Mouse (Mus musculus) myocyte (in vitro differentiated cells): ENCODE results near the gene Olfr172. TPM values are rescaled to one million over a fixed set of nuclear protein-coding genes. Genes with fewer than 3 reads are reported as not detected.

ENCODE experiments used
- H3K27me3 ChIP-seq: one replicate; pipeline ENCODE4 v1.6.1; 2011; ENCODE audit not compliant: control insufficient read depth, insufficient read depth, insufficient read length
- H3K36me3 ChIP-seq: one replicate; pipeline ENCODE4 v1.6.1; 2011; ENCODE audit not compliant: control insufficient read depth, insufficient read depth
- H3K4me2 ChIP-seq: one replicate; pipeline ENCODE4 v1.6.1; 2011; ENCODE audit warnings: low read depth, control low read depth
- H3K4me3 ChIP-seq: one replicate; pipeline ENCODE4 v1.5.1; 2011; ENCODE audit warnings: mild to moderate bottlenecking, control low read depth, moderate library complexity
- H3K79me2 ChIP-seq: one replicate; pipeline ENCODE4 v1.6.1; 2011; ENCODE audit not compliant: control insufficient read depth, insufficient read depth
- H3ac ChIP-seq: one replicate; pipeline ENCODE4 v1.6.1; 2011; ENCODE audit not compliant: control insufficient read depth, insufficient read length
- E2F4 ChIP-seq: IDR thresholded peaks from one replicate; pipeline ENCODE4 v1.6.1; 2011; ENCODE audit warnings: mild to moderate bottlenecking, control low read depth, moderate library complexity; ENCODE audit not compliant: insufficient read depth
- MYOD1 ChIP-seq, 3 experiments: IDR thresholded peaks; one replicate each; pipeline ENCODE4 v1.6.1; 2011; ENCODE audit warnings: control low read depth in 2 of 3, low read depth in 2 of 3, mild to moderate bottlenecking in 2 of 3, moderate library complexity in 1 of 3; ENCODE audit not compliant: insufficient read length in 2 of 3, control insufficient read depth in 1 of 3
- MYOG ChIP-seq, 3 experiments: IDR thresholded peaks; one replicate each; pipeline ENCODE4 v1.6.1; 2011; ENCODE audit warnings: control low read depth in 2 of 3, low read depth in 2 of 3, mild to moderate bottlenecking in 2 of 3; ENCODE audit not compliant: insufficient read length in 2 of 3, control insufficient read depth in 1 of 3, insufficient read depth in 1 of 3
- POLR2AphosphoS2 ChIP-seq: IDR thresholded peaks from one replicate; pipeline ENCODE4 v1.6.1; 2011; ENCODE audit warnings: low read depth, control low read depth; ENCODE audit not compliant: insufficient read length
- SRF ChIP-seq: IDR thresholded peaks from one replicate; pipeline ENCODE4 v1.6.1; 2011; ENCODE audit warnings: low read depth; ENCODE audit not compliant: control insufficient read depth, insufficient read length
- TCF12 ChIP-seq: IDR thresholded peaks from one replicate; pipeline ENCODE4 v1.6.1; 2011; ENCODE audit warnings: mild to moderate bottlenecking, control low read depth; ENCODE audit not compliant: poor library complexity, insufficient read depth, severe bottlenecking
- TCF3 ChIP-seq: IDR thresholded peaks from one replicate; pipeline ENCODE4 v1.6.1; 2011; ENCODE audit warnings: low read depth, control low read depth; ENCODE audit not compliant: insufficient read length
- USF1 ChIP-seq: IDR thresholded peaks from one replicate; pipeline ENCODE4 v1.6.1; 2011; ENCODE audit warnings: low read depth, mild to moderate bottlenecking, control low read depth, moderate library complexity
- polyA plus RNA-seq: library from polyadenylated mRNA; unstranded; fragments of >200 nt; fragmentation: generic; extraction: Trizol; gene quantifications from one replicate; pipeline ENCODE4 v1.2.1, GENCODE M21; 2012; ENCODE audit warnings: missing spikeins

The Olfr172 gene
- polyA plus RNA-seq, 1 experiment = not detected

GRCm38 (mm10) chr16:58713128-58713527 lies 49.8 kb downstream of the Olfr172 start:
- TF ChIP-seq TCF3 (no peak), MYOG (IDR thresholded peaks at IDR 0.05; ENCODE audit: control insufficient read depth in 1 of 3, insufficient read depth in 1 of 3, insufficient read length in 2 of 3, low read depth in 2 of 3) (no peak), USF1 (no peak), TCF12 (no peak)
- Histone ChIP-seq H3K36me3 (no peaks in the 10 kb centered on the region), H3K27me3 (no peaks in the 10 kb centered on the region), H3K4me3 (no peak overlapping the region), H3ac (no peak overlapping the region), H3K4me2 (no peak overlapping the region), H3K79me2 (no peaks in the 10 kb centered on the region)

DNA sequence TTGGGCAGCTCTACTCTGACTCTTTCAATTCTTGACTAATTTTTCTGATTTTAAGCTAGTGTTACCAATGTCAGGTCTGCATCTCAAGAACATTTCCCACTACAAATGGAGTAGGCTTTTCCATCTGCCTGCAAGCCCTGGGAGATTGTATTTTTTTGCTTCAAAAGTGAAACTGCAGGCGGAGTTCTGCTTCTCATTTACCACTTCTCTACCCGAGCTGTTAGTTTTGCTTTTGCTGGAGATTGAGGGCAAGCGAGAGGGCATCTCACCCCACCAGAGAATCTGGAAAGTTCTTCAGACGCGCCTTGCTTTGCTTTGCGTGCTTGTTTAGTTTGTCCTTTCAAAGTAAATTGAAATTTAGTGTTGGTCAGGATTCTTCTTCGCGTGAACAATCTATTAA lies 50.8 kb downstream of the Olfr172 start:
- H3K4me2 ChIP-seq = peak overlapping the region; percentile 59
- H3K36me3 ChIP-seq = no peaks in the 10 kb centered on the region
- H3K4me3 ChIP-seq = no peak overlapping the region
- no peaks in the 10 kb centered on the region for H3K79me2 ChIP-seq
- TF ChIP-seq E2F4 = no peak
- TF ChIP-seq SRF = no peak
- TF ChIP-seq POLR2AphosphoS2 = no peak
- TF ChIP-seq MYOD1 (IDR thresholded peaks at IDR 0.05; ENCODE audit: control insufficient read depth in 1 of 3, insufficient read length in 2 of 3, low read depth in 2 of 3) = no peak
- no peaks in the 10 kb centered on the region for H3K27me3 ChIP-seq
- no peak overlapping the region for H3ac ChIP-seq

Other genes starting within 250 kb of the Olfr172 start
- 0.18 TPM for gene St3gal6, start 238.9 kb downstream of the Olfr172 start, polyA plus RNA-seq
- gene Gm813, start 146.2 kb downstream of the Olfr172 start, polyA plus RNA-seq = not detected
- gene E330017A01Rik, start 124.4 kb downstream of the Olfr172 start, polyA plus RNA-seq = not detected
- 20.0 TPM for gene Cpox, start 92.9 kb downstream of the Olfr172 start, polyA plus RNA-seq
- gene Gpr15, start 44.1 kb downstream of the Olfr172 start, polyA plus RNA-seq = not detected
- 68.1 TPM for gene Cldnd1, start 35.3 kb downstream of the Olfr172 start, polyA plus RNA-seq
- not detected for gene Olfr173, start 37.1 kb upstream of the Olfr172 start, polyA plus RNA-seq
- gene Olfr175-ps1, start 63.6 kb upstream of the Olfr172 start, polyA plus RNA-seq = not detected
- gene Olfr177, start 111.6 kb upstream of the Olfr172 start, polyA plus RNA-seq = not detected
- gene Olfr178, start 128.9 kb upstream of the Olfr172 start, polyA plus RNA-seq = not detected
- gene Olfr181, start 165.6 kb upstream of the Olfr172 start, polyA plus RNA-seq = not detected
- not detected for gene Olfr180, start 166.2 kb upstream of the Olfr172 start, polyA plus RNA-seq
- gene Olfr183, start 232.2 kb upstream of the Olfr172 start, polyA plus RNA-seq = not detected